Mouse (Mus musculus) liver, embryonic 14 days (tissue): ENCODE results near the gene Tcf20. TPM values are rescaled to one million over a fixed set of nuclear protein-coding genes. Genes with fewer than 3 reads are reported as not detected.

ENCODE experiments used
- polyA plus RNA-seq: library from polyadenylated mRNA; depleted of rRNA; stranded (reverse); fragments of >200 nt; gene quantifications from 2 replicates; pipeline ENCODE4 v1.2.3, GENCODE M21; 2012; rRNA removed

Gene Tcf20
- polyA plus RNA-seq: 5.2 and 5.8 TPM in 2 replicates

GRCm38 (mm10) chr15:82987732-82988112 lies at the start of gene Tcf20:
Gene Tcf20 (minus strand): TSS chr15:82987872.

GRCm38 (mm10) chr15:83032981-83033541 lies 45.4 kb upstream of the Tcf20 start, which contains the start of gene Nfam1:
Gene Nfam1 (minus strand): TSS chr15:83033306.

GRCm38 (mm10) chr15:82794277-82794676 lies 193.4 kb downstream of the Tcf20 start, which contains the start of gene Cyp2d26:
Gene Cyp2d26 (minus strand): TSS chr15:82794294.

GRCm38 (mm10) chr15:82763631-82764420 lies 223.8 kb downstream of the Tcf20 start, which contains the start of gene Cyp2d40:
Gene Cyp2d40 (minus strand): TSS chr15:82764183.

Other genes with a start within 250 kb of the Tcf20 start
- gene Cyp2d40, start 223.7 kb downstream of the Tcf20 start, polyA plus RNA-seq: 0.08 TPM in 2 replicates
- 20.7 and 22.6 TPM in 2 replicates for gene Cyp2d26, start 193.6 kb downstream of the Tcf20 start, polyA plus RNA-seq
- gene Nfam1, start 45.4 kb upstream of the Tcf20 start, polyA plus RNA-seq: 2.8 and 4.0 TPM in 2 replicates
- 10.6 and 11.5 TPM in 2 replicates for gene Serhl, start 101.6 kb upstream of the Tcf20 start, polyA plus RNA-seq
- 19.7 and 24.7 TPM in 2 replicates for gene Rrp7a, start 134.9 kb upstream of the Tcf20 start, polyA plus RNA-seq
- gene Poldip3, start 161.5 kb upstream of the Tcf20 start, polyA plus RNA-seq: 23.8 and 29.8 TPM in 2 replicates
- gene Cyb5r3, start 184.7 kb upstream of the Tcf20 start, polyA plus RNA-seq: 84.0 and 87.7 TPM in 2 replicates